Mouse (Mus musculus) myocyte (in vitro differentiated cells): ENCODE data around the gene 6330409D20Rik. TPM values are rescaled to one million over a fixed set of nuclear protein-coding genes. Genes with fewer than 3 reads are reported as not detected.

Experiments used
- H3K27me3 ChIP-seq: one replicate; pipeline ENCODE4 v1.6.1; 2011; ENCODE audit not compliant: control insufficient read depth, insufficient read depth, insufficient read length
- H3K36me3 ChIP-seq: one replicate; pipeline ENCODE4 v1.6.1; 2011; ENCODE audit not compliant: control insufficient read depth, insufficient read depth
- H3K4me2 ChIP-seq: one replicate; pipeline ENCODE4 v1.6.1; 2011; ENCODE audit warnings: low read depth, control low read depth
- H3K4me3 ChIP-seq: one replicate; pipeline ENCODE4 v1.5.1; 2011; ENCODE audit warnings: mild to moderate bottlenecking, control low read depth, moderate library complexity
- H3K79me2 ChIP-seq: one replicate; pipeline ENCODE4 v1.6.1; 2011; ENCODE audit not compliant: control insufficient read depth, insufficient read depth
- H3ac ChIP-seq: one replicate; pipeline ENCODE4 v1.6.1; 2011; ENCODE audit not compliant: control insufficient read depth, insufficient read length
- CEBPB ChIP-seq: IDR thresholded peaks from 2 replicates; pipeline ENCODE4 v1.6.1; 2011; ENCODE audit warnings: mild to moderate bottlenecking, moderate library complexity; ENCODE audit not compliant: poor library complexity, insufficient read depth, severe bottlenecking
- E2F4 ChIP-seq: IDR thresholded peaks from one replicate; pipeline ENCODE4 v1.6.1; 2011; ENCODE audit warnings: mild to moderate bottlenecking, control low read depth, moderate library complexity; ENCODE audit not compliant: insufficient read depth
- MAX ChIP-seq: IDR thresholded peaks from one replicate; pipeline ENCODE4 v1.6.1; 2011; ENCODE audit warnings: low read depth, mild to moderate bottlenecking, control low read depth
- MYOD1 ChIP-seq, 3 experiments: IDR thresholded peaks; one replicate each; pipeline ENCODE4 v1.6.1; 2011; ENCODE audit warnings: control low read depth in 2 of 3, low read depth in 2 of 3, mild to moderate bottlenecking in 2 of 3, moderate library complexity in 1 of 3; ENCODE audit not compliant: insufficient read length in 2 of 3, control insufficient read depth in 1 of 3
- MYOG ChIP-seq, 3 experiments: IDR thresholded peaks; one replicate each; pipeline ENCODE4 v1.6.1; 2011; ENCODE audit warnings: control low read depth in 2 of 3, low read depth in 2 of 3, mild to moderate bottlenecking in 2 of 3; ENCODE audit not compliant: insufficient read length in 2 of 3, control insufficient read depth in 1 of 3, insufficient read depth in 1 of 3
- POLR2A ChIP-seq: IDR thresholded peaks from one replicate; pipeline ENCODE4 v1.6.1; 2011; ENCODE audit warnings: low read depth, mild to moderate bottlenecking, control low read depth, moderate library complexity; ENCODE audit not compliant: insufficient read length
- POLR2AphosphoS2 ChIP-seq: IDR thresholded peaks from one replicate; pipeline ENCODE4 v1.6.1; 2011; ENCODE audit warnings: low read depth, control low read depth; ENCODE audit not compliant: insufficient read length
- REST ChIP-seq: IDR thresholded peaks from one replicate; pipeline ENCODE4 v1.6.1; 2011; ENCODE audit warnings: mild to moderate bottlenecking, control low read depth, moderate library complexity; ENCODE audit not compliant: insufficient read depth, insufficient read length
- SRF ChIP-seq: IDR thresholded peaks from one replicate; pipeline ENCODE4 v1.6.1; 2011; ENCODE audit warnings: low read depth; ENCODE audit not compliant: control insufficient read depth, insufficient read length
- TCF12 ChIP-seq: IDR thresholded peaks from one replicate; pipeline ENCODE4 v1.6.1; 2011; ENCODE audit warnings: mild to moderate bottlenecking, control low read depth; ENCODE audit not compliant: poor library complexity, insufficient read depth, severe bottlenecking
- TCF3 ChIP-seq: IDR thresholded peaks from one replicate; pipeline ENCODE4 v1.6.1; 2011; ENCODE audit warnings: low read depth, control low read depth; ENCODE audit not compliant: insufficient read length
- USF1 ChIP-seq: IDR thresholded peaks from one replicate; pipeline ENCODE4 v1.6.1; 2011; ENCODE audit warnings: low read depth, mild to moderate bottlenecking, control low read depth, moderate library complexity
- polyA plus RNA-seq: library from polyadenylated mRNA; unstranded; fragments of >200 nt; fragmentation: generic; extraction: Trizol; gene quantifications from one replicate; pipeline ENCODE4 v1.2.1, GENCODE M21; 2012; ENCODE audit warnings: missing spikeins

6330409D20Rik gene
- polyA plus RNA-seq, 1 experiment: not detected

DNA sequence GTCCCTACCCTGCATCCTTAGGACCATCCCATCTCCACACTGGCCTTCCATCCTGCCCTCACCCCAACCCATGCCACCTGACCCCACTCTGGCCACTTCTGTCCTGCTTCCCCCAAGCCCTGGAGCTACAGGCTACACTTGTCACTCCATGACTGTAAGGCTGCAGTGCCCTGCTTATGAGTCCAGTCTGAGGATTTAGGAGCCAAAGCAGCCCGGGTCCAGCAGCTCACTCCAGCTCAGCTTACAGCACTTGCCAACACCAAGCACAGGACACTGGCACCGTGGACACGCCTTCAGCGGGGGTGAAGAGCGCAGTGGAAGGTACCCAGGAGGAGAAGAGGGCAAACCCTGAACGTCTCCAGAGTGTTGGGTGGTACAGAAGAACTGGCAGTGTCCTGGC is 33.8 kb downstream of the 6330409D20Rik start:
- Histone ChIP-seq H3K79me2 (peaks cover 44% of the 10 kb centered on the region), H3K27me3 (no peaks in the 10 kb centered on the region), H3ac (no peak overlapping the region), H3K4me3 (no peak overlapping the region), H3K36me3 (peaks cover 52% of the 10 kb centered on the region), H3K4me2 (no peak overlapping the region)
- TF ChIP-seq CEBPB: no peak
- no peak for TF ChIP-seq SRF
- TF ChIP-seq USF1: no peak
- TF ChIP-seq MAX: no peak
- no peak for TF ChIP-seq E2F4
- no peak for TF ChIP-seq TCF3
- no peak for TF ChIP-seq TCF12
- no peak for TF ChIP-seq POLR2AphosphoS2
- TF ChIP-seq REST: no peak
- TF ChIP-seq POLR2A: no peak
- TF ChIP-seq MYOD1 (IDR thresholded peaks at IDR 0.05; ENCODE audit: control insufficient read depth in 1 of 3, insufficient read length in 2 of 3, low read depth in 2 of 3): no peak
- no peak for TF ChIP-seq MYOG (IDR thresholded peaks at IDR 0.05; ENCODE audit: control insufficient read depth in 1 of 3, insufficient read depth in 1 of 3, insufficient read length in 2 of 3, low read depth in 2 of 3)

DNA sequence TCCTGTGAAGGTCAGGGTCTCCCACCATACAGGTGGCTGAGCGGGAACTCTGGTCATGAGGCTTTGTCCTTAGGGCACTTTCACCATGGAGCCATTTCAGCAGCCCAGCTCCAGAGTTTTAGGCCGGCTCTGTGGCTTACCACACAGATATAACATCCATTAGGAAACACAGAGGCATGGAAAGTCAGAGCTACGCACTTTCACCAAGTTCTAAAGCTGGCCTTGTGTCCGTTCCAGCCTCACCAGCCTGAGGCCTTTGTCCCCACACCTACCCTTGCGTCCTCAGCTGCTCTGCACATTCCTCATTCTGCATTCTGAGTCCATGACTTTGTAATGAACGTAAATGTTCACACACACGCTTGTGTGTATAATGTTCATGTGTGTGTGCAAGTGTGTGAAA is 35.8 kb downstream of the 6330409D20Rik start:
- H3K79me2 ChIP-seq: peaks cover 24% of the 10 kb centered on the region
- H3K4me2 ChIP-seq: no peak overlapping the region
- H3K4me3 ChIP-seq: no peak overlapping the region
- H3K36me3 ChIP-seq: peaks cover 45% of the 10 kb centered on the region
- H3ac ChIP-seq: no peak overlapping the region
- no peaks in the 10 kb centered on the region for H3K27me3 ChIP-seq
- no peak for TF ChIP-seq USF1
- TF ChIP-seq SRF: no peak
- TF ChIP-seq MYOG (IDR thresholded peaks at IDR 0.05; ENCODE audit: control insufficient read depth in 1 of 3, insufficient read depth in 1 of 3, insufficient read length in 2 of 3, low read depth in 2 of 3): no peak
- TF ChIP-seq REST: no peak
- no peak for TF ChIP-seq MYOD1 (IDR thresholded peaks at IDR 0.05; ENCODE audit: control insufficient read depth in 1 of 3, insufficient read length in 2 of 3, low read depth in 2 of 3)
- no peak for TF ChIP-seq POLR2AphosphoS2
- no peak for TF ChIP-seq CEBPB
- TF ChIP-seq MAX: no peak
- TF ChIP-seq TCF12: no peak
- TF ChIP-seq POLR2A: no peak
- no peak for TF ChIP-seq TCF3
- no peak for TF ChIP-seq E2F4

DNA sequence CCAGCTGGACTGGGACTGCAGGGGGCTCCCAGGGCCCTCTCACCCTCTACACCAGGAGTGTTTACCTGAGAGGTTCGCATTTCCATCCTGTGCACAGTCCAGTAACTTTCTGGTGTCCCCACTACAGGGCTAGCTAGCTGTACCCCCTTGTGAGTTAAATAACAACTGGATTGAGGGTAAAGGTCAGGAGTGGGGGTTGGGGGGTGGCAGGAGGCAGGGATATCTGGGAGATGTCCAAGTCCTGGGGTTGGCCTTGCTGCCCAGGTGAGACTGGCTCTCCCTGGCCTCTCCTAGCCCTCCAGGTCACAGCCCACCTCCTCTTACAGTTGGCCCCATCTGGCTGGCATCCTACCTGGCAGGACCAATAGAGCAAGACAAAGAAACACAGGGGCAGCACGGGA is 36.8 kb downstream of the 6330409D20Rik start, which contains the start of gene Fpgs:
Gene Fpgs (minus strand): TSS at position 125 of the 401 bp plus-strand sequence.
- TF ChIP-seq TCF3: no peak
- TF ChIP-seq MAX: no peak

DNA sequence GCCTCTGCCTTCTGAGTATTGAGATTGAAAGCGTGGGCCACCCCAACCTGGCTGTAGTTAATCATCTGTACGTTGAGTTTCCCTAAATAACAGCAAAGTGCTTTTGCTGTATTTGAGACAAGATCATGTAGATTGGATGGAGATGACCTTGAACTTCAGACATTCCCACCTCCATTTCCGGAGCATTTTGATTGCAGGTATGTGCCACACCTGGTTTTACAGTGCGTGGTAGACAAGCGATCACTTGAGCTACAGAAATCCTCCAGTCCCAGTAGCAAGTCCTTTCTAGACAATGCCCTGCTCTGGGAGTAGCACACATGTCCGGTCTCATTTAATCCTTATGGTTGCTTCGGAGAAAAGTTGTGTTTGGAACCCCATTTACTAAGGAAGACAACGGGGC is 37.8 kb downstream of the 6330409D20Rik start:
- H3ac ChIP-seq: no peak overlapping the region
- no peaks in the 10 kb centered on the region for H3K27me3 ChIP-seq
- no peak overlapping the region for H3K4me2 ChIP-seq
- no peak for TF ChIP-seq POLR2AphosphoS2
- TF ChIP-seq REST: no peak
- TF ChIP-seq MYOG (IDR thresholded peaks at IDR 0.05; ENCODE audit: control insufficient read depth in 1 of 3, insufficient read depth in 1 of 3, insufficient read length in 2 of 3, low read depth in 2 of 3): no peak
- TF ChIP-seq MAX: no peak
- no peak for TF ChIP-seq POLR2A
- no peak for TF ChIP-seq TCF12
- no peak for TF ChIP-seq SRF
- no peak for TF ChIP-seq CEBPB
- TF ChIP-seq MYOD1 (IDR thresholded peaks at IDR 0.05; ENCODE audit: control insufficient read depth in 1 of 3, insufficient read length in 2 of 3, low read depth in 2 of 3): no peak
- TF ChIP-seq E2F4: no peak
- no peak for TF ChIP-seq USF1
- TF ChIP-seq TCF3: no peak
- H3K36me3 ChIP-seq: peaks cover 26% of the 10 kb centered on the region
- H3K79me2 ChIP-seq: peaks cover 6% of the 10 kb centered on the region
- no peak overlapping the region for H3K4me3 ChIP-seq

More for the DNA sequence above, 36.8 kb downstream of the 6330409D20Rik start, which contains the start of gene Fpgs:
- no peaks in the 10 kb centered on the region for H3K27me3 ChIP-seq
- H3K4me2 ChIP-seq: no peak within 1 kb of the TSS
- no peak within 1 kb of the TSS for H3K4me3 ChIP-seq
- peaks cover 15% of the 10 kb centered on the region for H3K79me2 ChIP-seq
- H3K36me3 ChIP-seq: peaks cover 35% of the 10 kb centered on the region
- H3ac ChIP-seq: no peak within 1 kb of the TSS
